Mouse (Mus musculus): ENCODE data around the gene Foxj3. TPM values are rescaled to one million over a fixed set of nuclear protein-coding genes. Genes with fewer than 3 reads are reported as not detected.
"Not testable (repeated sequence)": the region's sequence is repeated elsewhere in the genome, so short reads cannot be mapped to it uniquely, and the experiment has no call there.

Foxj3 gene
- total RNA-seq, 2 experiments from 2014 or later: 65.4 to 71.2 TPM

DNA sequence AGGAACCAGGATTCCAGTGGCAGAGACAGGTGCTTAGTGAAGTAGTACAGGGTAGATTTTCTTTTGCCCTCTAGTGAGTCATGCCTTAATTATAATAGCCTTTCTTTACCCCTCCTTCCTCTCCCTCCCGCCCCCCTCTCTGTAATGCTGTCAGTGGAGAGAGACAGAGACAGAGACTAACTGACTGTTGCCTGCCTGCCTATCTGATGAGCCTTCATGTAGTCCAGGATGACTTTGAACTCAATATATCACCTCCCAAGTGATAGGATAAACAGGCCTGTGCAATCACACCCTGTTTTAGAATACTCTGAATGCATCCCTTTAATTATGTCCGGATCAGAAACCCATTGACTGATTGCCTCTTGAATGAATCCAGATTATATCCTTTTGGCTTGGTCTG, 18.7 kb downstream of the Foxj3 start:
- DNase-seq (ENCODE audit: low spot score in 2 of 2): no peak
- intact Hi-C loops (cut with DNase I): no loop called here

DNA sequence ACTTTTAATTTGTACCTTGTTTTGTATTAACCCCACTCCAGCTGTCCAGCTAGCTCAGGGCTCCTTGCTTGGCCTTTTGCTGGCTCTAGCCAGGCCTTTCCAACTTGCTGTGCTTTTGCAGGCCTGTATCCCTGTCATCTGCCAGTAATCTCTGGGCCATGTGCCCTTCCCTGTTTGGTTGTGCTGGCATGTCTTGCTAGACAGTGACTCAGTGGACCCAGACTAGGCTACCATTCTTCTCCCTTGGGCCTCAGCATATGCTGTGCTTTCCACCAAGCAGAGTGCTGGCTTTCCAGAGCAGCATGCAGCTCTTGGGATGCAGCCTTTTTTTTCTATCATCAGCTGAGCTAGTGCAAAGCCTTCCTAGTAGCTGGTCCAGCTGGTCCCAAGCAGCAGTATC, 26.3 kb downstream of the Foxj3 start:
- no peak for DNase-seq (ENCODE audit: low spot score in 2 of 2)
- intact Hi-C loops (cut with DNase I): no loop called here

DNA sequence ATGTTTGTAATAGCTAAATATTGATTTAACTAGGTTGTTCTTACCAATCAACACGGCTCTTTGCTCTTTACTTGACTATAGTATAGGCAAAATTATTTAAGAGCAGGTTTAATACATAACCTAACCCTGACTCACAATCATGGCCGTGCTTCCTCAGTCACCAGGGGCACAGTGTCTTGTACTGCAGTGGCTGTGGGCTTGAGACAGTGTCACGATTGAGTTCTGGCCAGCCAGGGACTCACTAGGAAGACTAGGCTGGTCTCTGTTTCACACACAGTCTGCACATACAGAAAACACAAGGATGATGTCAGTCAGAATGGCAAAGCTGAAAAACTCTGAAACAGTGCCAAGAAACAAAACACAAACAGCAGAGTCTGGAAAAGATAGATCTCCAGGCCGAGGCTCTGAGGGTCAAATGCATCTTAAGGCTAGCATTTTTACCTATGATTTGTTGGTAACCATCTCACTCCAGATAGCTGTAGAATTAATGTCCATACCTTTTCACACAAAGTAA, 29.6 kb downstream of the Foxj3 start:
- intact Hi-C loops (cut with DNase I): no loop called here
- DNase-seq (ENCODE audit: low spot score in 2 of 2): no peak

DNA sequence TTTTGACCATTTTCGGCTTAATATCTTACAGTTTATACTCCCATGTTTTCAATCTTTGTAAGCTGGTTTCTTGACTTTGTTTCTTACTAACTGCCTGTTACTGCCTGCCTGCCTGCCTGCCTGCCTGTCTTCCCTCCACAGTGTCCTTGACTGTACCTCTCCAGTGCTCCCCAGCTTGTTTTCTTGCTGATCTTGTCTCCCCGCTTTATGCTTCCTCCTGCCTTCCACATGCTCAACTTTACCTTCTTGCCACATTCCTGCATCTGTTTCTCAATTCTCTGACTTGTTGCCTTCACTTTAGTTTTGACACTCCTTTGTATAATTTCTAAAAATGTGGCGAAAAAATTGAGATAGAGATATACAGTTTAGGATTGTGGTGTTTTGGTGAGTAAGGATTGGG, 35.9 kb downstream of the Foxj3 start:
- intact Hi-C loops (cut with DNase I): no loop called here
- DNase-seq (ENCODE audit: low spot score in 2 of 2): no peak

DNA sequence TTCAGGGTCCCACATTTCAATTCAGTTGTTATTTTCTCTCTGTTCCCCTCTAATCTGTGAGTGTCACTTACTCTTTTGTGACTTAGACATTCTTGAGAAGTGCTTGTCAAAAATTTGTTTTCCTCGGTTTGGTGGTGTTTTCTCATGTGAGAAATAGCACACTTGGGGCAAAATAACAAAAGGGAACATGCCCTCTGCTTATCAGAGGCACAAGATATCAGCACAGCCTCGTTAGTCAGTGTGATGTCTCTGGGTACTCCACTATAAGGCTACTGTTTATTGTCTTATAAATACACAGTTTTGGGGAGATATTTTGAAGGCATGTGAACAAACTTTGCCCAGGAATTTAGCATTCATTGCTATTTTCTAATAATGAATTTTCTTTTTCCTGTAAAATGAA, 37.7 kb downstream of the Foxj3 start:
- no peak for DNase-seq (ENCODE audit: low spot score in 2 of 2)
- intact Hi-C loops (cut with DNase I): no loop called here

DNA sequence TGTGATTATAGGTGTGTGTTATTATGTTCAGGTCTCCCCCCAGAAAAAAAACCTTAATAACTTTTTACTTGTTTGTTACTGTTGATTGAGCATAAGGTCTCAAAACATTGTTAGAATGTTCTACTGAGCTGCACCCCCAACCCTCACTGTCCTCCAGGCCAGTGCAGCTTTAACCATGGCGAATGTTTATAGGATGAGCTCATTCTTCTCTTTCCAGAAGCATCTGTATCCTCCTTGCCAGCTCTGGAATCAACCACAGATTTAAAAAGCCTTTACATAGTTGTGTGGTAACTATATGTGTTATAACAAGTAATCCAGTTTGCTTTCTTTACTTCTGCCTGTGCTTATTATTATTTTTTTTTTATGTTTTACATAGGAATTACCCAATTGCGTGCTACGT, 38.7 kb downstream of the Foxj3 start:
- intact Hi-C loops (cut with DNase I): no loop called here
- DNase-seq (ENCODE audit: low spot score in 2 of 2): no peak

DNA sequence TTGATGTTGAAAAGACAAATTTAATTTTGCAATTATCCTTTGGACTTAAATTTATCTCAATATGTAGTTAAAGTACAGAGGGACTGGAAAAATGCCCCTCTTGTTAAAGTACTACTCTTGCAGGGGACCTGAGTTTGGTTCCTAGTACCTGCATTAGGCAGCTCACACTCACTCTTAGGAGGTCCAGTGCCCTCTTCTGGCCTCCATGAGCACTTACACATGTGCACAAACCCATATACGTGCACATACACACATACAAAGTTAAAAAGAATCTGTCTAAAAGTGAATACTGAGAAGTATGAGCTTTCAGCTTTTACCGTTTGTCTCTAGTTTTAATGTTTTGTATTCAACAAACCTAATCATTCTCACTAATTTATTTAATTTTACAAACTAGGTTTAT, 51.2 kb downstream of the Foxj3 start:
- DNase-seq (ENCODE audit: low spot score in 2 of 2): no peak
- intact Hi-C loops (cut with DNase I): no loop called here

DNA sequence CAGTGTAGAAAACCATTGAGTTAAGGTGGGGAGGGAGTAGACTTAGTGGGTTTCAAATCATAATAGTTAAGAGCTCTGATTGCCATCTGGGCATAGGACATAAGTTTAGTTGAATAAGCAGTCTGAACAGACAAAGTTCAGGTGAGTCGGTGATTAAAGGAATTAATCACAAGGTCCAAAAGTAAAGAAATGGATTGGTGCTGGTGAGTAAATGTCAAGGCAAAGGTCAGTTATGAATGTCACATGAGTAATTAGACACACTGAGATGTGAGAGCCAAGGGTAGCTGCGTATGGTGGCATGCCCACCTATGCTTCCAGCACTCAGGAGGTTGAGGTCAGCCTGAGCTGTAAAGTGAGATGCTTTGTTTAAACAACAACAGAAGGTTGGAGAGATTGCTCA, 52.6 kb downstream of the Foxj3 start:
- intact Hi-C loops (cut with DNase I): no loop called here
- DNase-seq (ENCODE audit: low spot score in 2 of 2): no peak

DNA sequence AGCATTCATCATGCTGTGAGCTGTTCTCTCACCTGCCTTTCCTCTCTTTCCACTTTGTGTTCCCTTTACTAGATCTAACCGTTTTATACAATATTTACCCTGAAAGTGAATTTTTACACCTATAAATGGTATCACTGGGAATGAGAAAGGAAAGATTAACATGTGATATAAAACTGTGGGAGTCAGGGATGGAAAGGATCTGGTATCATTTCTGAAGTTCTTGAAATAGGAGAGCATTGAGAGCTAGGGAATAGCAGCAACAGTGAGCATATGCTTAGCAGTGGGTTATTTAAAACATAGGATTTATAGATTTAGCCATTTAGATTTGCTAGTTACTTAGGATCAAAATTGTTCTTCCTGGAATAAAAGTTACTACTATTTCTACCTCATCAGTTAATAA, 53.2 kb downstream of the Foxj3 start:
- intact Hi-C loops (cut with DNase I): no loop called here
- DNase-seq (ENCODE audit: low spot score in 2 of 2): no peak

DNA sequence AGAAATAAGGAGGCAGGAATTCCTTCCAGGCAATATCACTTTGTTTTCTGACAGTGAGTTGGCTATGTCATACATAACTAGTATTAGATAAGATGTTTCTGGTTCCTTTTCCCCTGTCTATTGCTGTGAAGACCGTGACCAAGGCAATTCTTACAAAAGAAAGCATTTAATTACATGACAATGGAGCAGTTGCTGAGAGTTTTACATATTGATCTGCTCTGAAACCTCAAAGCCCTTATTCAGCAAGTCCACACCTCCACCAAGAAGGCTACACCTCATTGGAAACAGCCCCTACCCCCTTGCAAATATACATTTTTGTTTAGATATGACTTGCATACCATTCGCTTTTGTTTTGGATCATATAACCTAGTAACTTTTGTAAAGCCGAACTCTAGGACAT, 55.7 kb downstream of the Foxj3 start:
- no peak for DNase-seq (ENCODE audit: low spot score in 2 of 2)
- intact Hi-C loops (cut with DNase I): no loop called here

DNA sequence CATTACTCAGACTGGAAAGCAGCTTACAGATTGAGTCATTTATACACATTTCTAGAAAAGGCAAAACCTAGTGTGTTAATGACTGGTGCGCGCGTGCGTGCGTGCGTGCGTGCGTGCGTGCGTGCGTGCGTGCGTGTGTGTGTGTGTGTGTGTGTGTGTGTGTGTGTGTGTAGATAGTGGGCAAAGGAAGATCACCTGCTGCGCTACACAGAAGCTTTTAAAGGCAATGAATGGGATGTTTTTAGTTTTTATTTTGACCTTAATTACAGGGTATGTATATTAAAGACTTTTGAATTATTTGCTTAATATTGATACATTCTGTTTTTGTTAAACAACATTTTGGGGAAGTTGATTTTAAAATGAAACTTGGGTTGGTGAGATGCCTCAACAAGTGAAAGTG, 57.5 kb downstream of the Foxj3 start:
- intact Hi-C loops (cut with DNase I): no loop called here
- DNase-seq (ENCODE audit: low spot score in 2 of 2): no peak

DNA sequence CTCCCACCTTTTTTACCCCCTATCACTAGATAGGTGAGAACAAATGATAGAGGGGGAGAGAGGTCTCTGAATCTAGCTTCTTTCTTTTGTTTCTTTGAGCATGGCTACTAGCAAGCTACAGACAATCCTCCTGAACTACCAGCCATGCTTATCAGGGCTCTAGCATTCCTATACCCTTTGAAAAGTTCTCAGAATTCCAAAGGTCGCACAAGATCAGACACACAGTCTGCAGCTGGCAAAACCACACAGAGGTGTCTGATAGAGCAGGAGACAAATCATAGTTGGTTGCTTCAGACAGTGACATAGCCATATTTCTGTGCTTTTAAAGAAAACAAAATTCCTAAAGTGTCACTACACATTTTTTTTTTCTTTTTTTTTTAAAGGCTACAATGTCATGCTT, 62.8 kb downstream of the Foxj3 start:
- no peak for DNase-seq (ENCODE audit: low spot score in 2 of 2)
- intact Hi-C loops (cut with DNase I): no loop called here

DNA sequence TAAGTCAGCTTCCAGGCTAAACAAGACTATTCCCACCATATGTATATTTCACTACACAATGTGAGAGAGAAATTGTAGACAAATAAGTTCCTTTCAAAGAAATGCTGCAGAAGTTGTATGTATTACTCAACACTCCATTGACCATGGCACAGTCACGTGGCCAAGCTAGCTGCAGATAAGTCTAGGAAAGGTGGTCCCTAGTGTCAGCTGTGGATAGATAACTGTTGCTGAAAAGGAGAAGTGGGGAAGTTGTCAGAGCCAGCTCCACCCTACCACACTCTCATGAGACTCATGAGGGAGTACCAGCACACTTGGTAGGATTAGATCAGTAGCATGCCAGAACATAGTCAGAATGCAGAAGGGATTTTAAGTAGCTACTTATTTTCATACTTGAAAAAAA, 72.7 kb downstream of the Foxj3 start:
- no peak for DNase-seq (ENCODE audit: low spot score in 2 of 2)
- intact Hi-C loops (cut with DNase I): no loop called here

DNA sequence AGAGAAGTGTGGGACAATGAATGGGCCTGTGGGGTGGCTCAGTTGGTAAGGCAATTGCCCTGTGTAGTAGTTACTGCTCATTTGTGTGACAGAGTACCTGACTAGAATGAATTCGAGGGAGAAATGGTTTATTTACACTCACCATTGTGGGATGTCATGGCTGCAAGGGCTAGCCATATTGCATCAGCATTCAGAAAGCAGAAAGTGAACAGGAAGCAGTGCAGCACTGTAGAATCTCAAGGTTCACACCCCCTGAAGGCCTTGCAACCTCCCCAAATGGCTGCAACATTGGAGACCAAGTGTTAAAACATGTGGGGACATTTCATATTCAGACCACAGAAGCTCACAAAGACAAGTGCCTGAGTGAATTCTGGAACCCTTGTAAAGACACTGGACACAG, 77.3 kb downstream of the Foxj3 start:
- intact Hi-C loops (cut with DNase I): no loop called here
- DNase-seq (ENCODE audit: low spot score in 2 of 2): no peak

DNA sequence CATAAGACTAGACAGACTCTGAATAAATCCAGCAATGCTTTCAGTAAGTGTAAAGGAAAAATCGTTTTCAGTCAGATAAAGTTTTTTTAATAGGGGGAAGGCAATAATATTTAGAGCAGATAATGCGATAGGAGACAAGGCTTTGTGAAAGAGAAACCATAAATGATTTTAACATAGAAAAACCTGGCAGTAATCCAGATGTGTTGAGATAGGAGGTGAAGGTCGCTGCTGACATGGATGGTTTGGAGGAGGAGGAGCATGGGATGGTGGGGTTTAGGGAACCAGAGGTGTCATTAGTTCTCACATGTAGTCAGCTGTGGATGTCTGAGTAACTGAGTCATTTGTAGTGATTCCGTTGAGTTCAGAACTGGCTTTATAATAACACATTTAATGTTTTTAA, 77.9 kb downstream of the Foxj3 start:
- no peak for DNase-seq (ENCODE audit: low spot score in 2 of 2)
- intact Hi-C loops (cut with DNase I): no loop called here

DNA sequence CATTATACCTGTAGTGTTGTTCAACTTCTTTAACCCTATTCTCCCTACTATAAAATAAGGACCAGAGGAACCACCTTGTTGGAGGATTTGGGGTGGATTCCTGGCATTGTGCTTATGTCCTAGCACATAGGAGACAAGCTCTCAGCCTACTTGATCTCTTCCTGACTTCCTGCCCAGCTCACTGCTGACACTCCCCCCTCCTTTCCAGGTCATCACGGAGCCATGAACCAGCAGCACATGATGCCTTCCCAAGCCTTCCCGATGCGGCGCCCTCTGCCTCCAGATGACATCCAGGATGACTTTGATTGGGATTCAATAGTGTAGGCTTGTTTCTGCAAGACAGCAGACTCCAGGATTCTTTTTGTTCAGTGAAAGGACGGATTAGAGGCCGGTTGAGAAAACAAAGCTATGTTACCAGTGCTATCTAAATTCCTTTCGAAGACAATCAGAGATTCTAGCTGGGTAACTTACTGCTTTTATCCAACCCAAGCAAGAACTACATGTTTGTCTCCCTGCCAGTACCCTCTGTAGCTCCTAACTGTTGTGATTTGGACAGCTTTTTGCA, 89.4 kb downstream of the Foxj3 start:
- no peak for DNase-seq (ENCODE audit: low spot score in 2 of 2)
- intact Hi-C loops (cut with DNase I): loop anchor here (10.0 kb wide), 1 partner anchor 81 kb away; no protein-coding TSS in a partner anchor

DNA sequence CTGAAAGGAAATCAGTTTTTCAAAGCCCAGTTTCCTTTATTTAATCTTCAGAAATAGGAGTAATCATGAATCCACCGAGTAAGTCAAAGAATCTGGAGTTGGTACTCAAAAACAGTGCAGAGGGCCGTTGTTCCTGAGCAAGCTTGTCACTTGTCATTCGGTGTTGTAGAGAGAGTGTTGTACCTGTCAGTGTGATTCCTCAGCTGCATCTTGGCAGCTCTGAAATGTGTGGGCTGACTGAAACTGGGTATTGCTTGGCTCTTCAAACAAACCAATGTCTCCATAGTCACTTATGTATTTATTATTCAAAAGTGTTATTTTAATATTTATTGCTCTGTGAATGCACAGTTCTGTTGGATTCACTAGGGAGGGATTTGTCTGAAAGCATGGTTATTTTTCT, 90.1 kb downstream of the Foxj3 start:
- intact Hi-C loops (cut with DNase I): loop anchor here (10.0 kb wide), 1 partner anchor 82 kb away; no protein-coding TSS in a partner anchor
- no peak for DNase-seq (ENCODE audit: low spot score in 2 of 2)

DNA sequence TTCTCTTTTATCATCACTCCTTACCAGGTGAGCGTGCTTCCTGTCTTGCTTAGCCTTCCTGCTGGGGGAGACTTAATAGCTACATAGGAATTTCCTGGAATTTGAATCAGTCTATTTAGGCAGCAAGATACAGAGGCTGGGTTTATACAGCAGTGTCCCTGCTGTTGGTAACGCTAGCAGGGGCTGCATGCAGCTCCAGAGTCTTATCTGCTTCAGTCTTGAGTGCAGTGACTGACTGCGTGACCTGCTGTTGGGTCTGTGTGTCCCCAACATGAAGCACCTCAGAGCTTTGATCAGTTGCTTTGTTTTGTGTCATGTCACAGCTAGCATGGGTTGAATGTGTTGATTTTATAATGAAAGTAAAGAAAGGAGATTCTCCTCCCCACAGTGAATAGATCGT, 90.5 kb downstream of the Foxj3 start:
- intact Hi-C loops (cut with DNase I): loop anchor here (10.0 kb wide), 1 partner anchor 83 kb away; no protein-coding TSS in a partner anchor
- no peak for DNase-seq (ENCODE audit: low spot score in 2 of 2)

DNA sequence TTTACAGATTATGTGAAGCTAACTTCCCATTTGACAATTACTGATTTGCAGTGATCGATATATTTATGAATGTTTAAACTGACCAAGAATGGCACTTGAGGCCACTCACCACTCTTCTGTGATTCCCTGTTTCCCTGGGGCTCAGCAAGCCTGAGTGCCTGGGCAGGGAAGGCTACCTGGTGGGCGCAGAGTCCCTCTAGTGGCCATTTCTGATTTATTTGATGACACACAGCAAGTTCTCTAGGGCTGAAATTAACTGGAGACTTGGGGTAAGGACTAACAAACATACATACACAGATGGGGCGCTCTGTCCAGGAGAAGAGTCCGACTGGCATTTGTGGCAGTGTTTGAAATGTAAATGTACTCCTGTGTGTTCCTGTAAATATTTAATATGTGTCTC, 91.6 kb downstream of the Foxj3 start:
- intact Hi-C loops (cut with DNase I): loop anchor here (10.0 kb wide), 1 partner anchor 84 kb away; no protein-coding TSS in a partner anchor
- not testable (repeated sequence) for DNase-seq (ENCODE audit: low spot score in 2 of 2)

DNA sequence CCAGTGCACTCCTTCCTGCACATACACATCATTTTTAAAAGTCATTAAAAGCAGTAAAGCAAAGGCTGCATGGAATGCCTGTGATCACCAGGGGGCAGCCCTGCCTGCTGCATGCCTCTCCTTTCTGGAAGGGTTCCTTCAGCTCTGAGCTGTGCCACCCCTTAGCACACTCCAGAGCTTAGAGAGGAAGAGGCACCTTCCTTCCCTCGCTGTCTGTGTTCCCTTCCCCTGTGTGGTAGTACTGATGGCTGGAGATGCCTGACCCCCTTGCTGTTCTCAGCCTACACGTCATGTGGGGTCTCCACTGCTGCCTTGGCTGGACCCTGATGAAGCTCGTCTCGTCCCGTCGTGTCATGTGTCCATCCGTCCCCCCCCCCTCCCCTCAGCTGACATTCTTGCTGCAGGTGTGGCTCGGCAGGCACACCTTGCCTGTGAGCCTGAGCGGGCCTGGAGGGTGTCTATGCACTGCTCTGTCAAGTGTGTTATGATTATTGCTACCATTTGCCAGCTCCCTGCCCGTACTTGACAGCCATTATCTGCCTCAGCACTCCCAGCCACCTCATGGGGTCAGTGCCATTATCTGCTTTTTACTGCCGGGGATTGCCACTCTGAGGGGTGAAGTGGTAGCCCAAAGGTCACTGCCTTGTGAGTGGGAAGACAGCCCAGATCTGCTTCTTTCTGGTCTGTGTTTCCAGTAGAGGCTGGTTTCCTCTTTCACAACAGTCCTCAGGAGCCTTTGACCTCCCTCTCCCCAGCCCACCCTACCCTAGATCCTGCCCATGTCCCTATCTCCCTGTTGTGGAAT, 94.5 kb downstream of the Foxj3 start:
- intact Hi-C loops (cut with DNase I): loop anchor here (10.0 kb wide), 2 partner anchors 173 to 493 kb away; no protein-coding TSS in a partner anchor
- peak; percentile 54 to 59 for DNase-seq (ENCODE audit: low spot score in 2 of 2)

DNA sequence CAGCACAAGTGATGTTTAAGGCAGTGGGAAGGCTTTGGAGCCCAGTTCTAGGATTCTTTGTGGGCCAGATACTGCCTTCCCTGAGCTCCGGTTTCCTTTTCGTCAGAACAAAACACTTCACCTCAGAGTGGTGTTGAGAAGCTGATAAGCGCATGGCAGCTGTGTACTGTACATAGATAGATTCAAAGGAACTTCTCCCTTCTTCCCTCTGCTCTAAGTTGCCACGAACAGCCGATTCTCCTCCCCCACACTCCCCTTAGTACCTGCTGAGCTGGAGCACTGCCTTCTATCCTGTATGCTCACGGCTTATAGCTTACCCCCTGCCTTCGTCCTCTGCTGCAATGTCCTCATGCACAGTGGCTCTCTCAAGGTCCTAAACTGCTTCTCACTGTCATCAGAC, 95.9 kb downstream of the Foxj3 start:
- no peak for DNase-seq (ENCODE audit: low spot score in 2 of 2)
- intact Hi-C loops (cut with DNase I): loop anchor here (10.0 kb wide), 2 partner anchors 172 to 492 kb away; no protein-coding TSS in a partner anchor
